Mouse (Mus musculus) right cerebral cortex, postnatal 10 days (tissue): ENCODE data around the gene Mfng.

ENCODE experiments used
- DNase-seq, 2 experiments: peaks; one replicate each; pipeline ENCODE4 v3.0.0; 2021; ENCODE audit warnings: low spot score in 2 of 2

The Mfng gene

GRCm38 (mm10) chr15:78755966-78756725, 17.1 kb downstream of the Mfng start:
- no peak for DNase-seq

- DNase-seq: no peak
These were observed 18.0 kb downstream of the Mfng start for GRCm38 (mm10) chr15:78755226-78755625.

GRCm38 (mm10) chr15:78754144-78754543, 19.1 kb downstream of the Mfng start:
- DNase-seq: no peak

GRCm38 (mm10) chr15:78752991-78753390, 20.3 kb downstream of the Mfng start:
- no peak for DNase-seq

GRCm38 (mm10) chr15:78750608-78751350, 22.5 kb downstream of the Mfng start:
- DNase-seq: peak in 1 of 2 experiments; percentile 61

GRCm38 (mm10) chr15:78749855-78750254, 23.4 kb downstream of the Mfng start:
- no peak for DNase-seq

GRCm38 (mm10) chr15:78744206-78744605, 29.1 kb downstream of the Mfng start:
- peak; percentile 88 to 91 for DNase-seq

- no peak for DNase-seq
These were observed 30.4 kb downstream of the Mfng start for GRCm38 (mm10) chr15:78742831-78743230.

- DNase-seq: no peak
These were observed 32.6 kb downstream of the Mfng start for GRCm38 (mm10) chr15:78740662-78741061.

- no peak for DNase-seq
These were observed 36.1 kb downstream of the Mfng start for GRCm38 (mm10) chr15:78737146-78737545.

GRCm38 (mm10) chr15:78736681-78737100, 36.6 kb downstream of the Mfng start:
- DNase-seq: no peak

GRCm38 (mm10) chr15:78736181-78736579, 37.1 kb downstream of the Mfng start:
- DNase-seq: no peak

GRCm38 (mm10) chr15:78735431-78736180, 37.7 kb downstream of the Mfng start:
- peak; percentile 53 to 65 for DNase-seq

- no peak for DNase-seq
These were observed 41.4 kb downstream of the Mfng start for GRCm38 (mm10) chr15:78731830-78732229.

- DNase-seq: no peak
These were observed 42.8 kb downstream of the Mfng start for GRCm38 (mm10) chr15:78730315-78731049.

GRCm38 (mm10) chr15:78726697-78727096, 46.6 kb downstream of the Mfng start:
- no peak for DNase-seq

GRCm38 (mm10) chr15:78720532-78720931, 52.7 kb downstream of the Mfng start:
- no peak for DNase-seq

- DNase-seq: peak; percentile 84 to 90
These were observed 53.2 kb downstream of the Mfng start for GRCm38 (mm10) chr15:78720094-78720493.

GRCm38 (mm10) chr15:78719416-78719815, 53.9 kb downstream of the Mfng start:
- peak in 1 of 2 experiments; percentile 66 for DNase-seq

GRCm38 (mm10) chr15:78718290-78719250, 54.7 kb downstream of the Mfng start, which contains the start of gene Elfn2:
Elfn2 (minus strand) TSS chr15:78718771.
- DNase-seq: peak; percentile 78 to 82
